Mouse (Mus musculus) intestine, embryonic 16.5 days (tissue): ENCODE data around the gene Wfikkn2. TPM values are rescaled to one million over a fixed set of nuclear protein-coding genes. Genes with fewer than 3 reads are reported as not detected.
"Not testable (repeated sequence)": the region's sequence is repeated elsewhere in the genome, so short reads cannot be mapped to it uniquely, and the experiment has no call there.

Experiments used
- ATAC-seq: fragments of 200-750 bp; cut with Nextera tagmentation; 2 replicates; pipeline ENCODE4 v1.8.0; 2017; ENCODE audit warnings: moderate TSS enrichment, moderate library complexity
- H3K27ac ChIP-seq: fragments of 300-500 bp; sonication (generic); 2 replicates; pipeline ENCODE4 v1.5.1; 2014; ENCODE audit warnings: mild to moderate bottlenecking, low read length
- H3K27me3 ChIP-seq: fragments of 300-500 bp; sonication (generic); replicated peaks from 2 replicates; pipeline ENCODE4 v1.6.1; 2014; ENCODE audit warnings: low read length, control low read depth, mixed read lengths; ENCODE audit not compliant: control insufficient read depth, insufficient read depth
- H3K36me3 ChIP-seq: fragments of 300-500 bp; sonication (generic); 2 replicates; pipeline ENCODE4 v1.6.1; 2014; ENCODE audit warnings: low read length, control low read depth; ENCODE audit not compliant: control insufficient read depth, insufficient read depth
- H3K4me1 ChIP-seq: fragments of 300-500 bp; sonication (generic); 2 replicates; pipeline ENCODE4 v1.6.1; 2014; ENCODE audit warnings: low read length, control low read depth, mixed read lengths; ENCODE audit not compliant: control insufficient read depth, insufficient read depth
- H3K4me2 ChIP-seq: fragments of 300-500 bp; sonication (generic); 2 replicates; pipeline ENCODE4 v1.6.1; 2014; ENCODE audit warnings: low read depth, low read length, control low read depth
- H3K4me3 ChIP-seq: fragments of 300-500 bp; sonication (generic); 2 replicates; pipeline ENCODE4 v1.5.1; 2014; ENCODE audit warnings: mild to moderate bottlenecking, low read length
- H3K9ac ChIP-seq: fragments of 300-500 bp; sonication (generic); 2 replicates; pipeline ENCODE4 v1.6.1; 2014; ENCODE audit warnings: low read depth, low read length
- H3K9me3 ChIP-seq: fragments of 300-500 bp; sonication (generic); 2 replicates; pipeline ENCODE4 v1.6.1; 2016; ENCODE audit warnings: low read length, control low read depth; ENCODE audit not compliant: control insufficient read depth
- WGBS: fragments of 180-500 bp; shearing (Covaris S2); extraction: QIAGEN DNeasy Blood & Tissue Kit; methylation state at CpG from one replicate; pipeline ENCODE4 v1.1.7; 2014; 5-methylcytosine and 5-hydroxymethylcytosine counted together
- polyA plus RNA-seq: library from polyadenylated mRNA; unstranded; fragments of >200 nt; fragmentation: Nextera tagmentation; extraction: Ambion mirVana; gene quantifications from 2 replicates; pipeline ENCODE4 v1.2.1, GENCODE M21; 2015

Wfikkn2 gene
- polyA plus RNA-seq, 1 experiment from 2014 or later = 2.2 TPM

DNA sequence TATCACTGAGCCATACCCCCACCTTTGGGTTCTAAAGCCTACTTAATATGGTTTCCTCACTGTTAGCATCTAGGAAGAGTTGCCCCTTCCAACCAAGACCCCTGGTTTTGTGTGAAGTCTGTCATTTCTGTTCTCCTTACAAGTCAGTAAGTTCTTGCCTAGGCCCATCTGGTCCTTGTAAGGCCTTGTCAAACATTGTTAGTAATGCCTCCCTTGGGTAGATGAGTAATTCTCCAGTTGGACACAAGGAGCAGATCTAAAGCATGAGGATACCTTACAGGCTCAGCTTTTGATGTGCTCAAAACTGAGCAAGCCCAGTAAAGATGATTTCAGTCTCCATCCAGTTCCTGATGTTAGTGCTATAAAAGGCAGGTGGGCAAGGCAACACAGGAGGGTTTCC, 23.0 kb upstream of the Wfikkn2 start:
- Histone ChIP-seq H3K4me2 (no peak overlapping the region), H3K36me3 (no peaks in the 10 kb centered on the region), H3K9ac (no peak overlapping the region), H3K9me3 (no peaks in the 10 kb centered on the region), H3K4me1 (peaks cover 9% of the 10 kb centered on the region), H3K27me3 (no peaks in the 10 kb centered on the region), H3K27ac (no peak overlapping the region), H3K4me3 (no peak overlapping the region)
- ATAC-seq = no peak

DNA sequence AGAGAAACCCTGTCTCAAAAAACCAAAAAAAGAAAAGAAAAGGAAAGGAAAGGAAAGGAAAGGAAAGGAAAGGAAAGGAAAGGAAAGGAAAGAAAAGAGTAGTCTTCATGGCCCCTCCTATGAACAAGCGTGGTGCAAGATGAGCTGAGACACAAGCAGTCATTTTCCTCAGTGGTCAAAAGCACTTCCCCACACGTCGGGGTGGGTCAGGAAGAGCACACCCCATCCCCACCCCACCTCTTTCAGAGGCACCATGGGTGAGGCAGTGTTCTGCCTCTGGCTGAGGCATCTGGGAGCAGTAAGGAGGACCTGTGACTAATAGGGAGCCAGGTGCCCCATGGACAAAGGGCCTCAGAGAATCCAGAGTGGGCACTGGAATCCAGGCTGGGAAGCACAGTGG, 20.4 kb upstream of the Wfikkn2 start:
- H3K27ac ChIP-seq, H3K36me3 ChIP-seq, ATAC-seq, H3K9me3 ChIP-seq, H3K4me3 ChIP-seq, H3K4me1 ChIP-seq, H3K9ac ChIP-seq, H3K27me3 ChIP-seq, H3K4me2 ChIP-seq: not testable (repeated sequence)
- 75% methylated on average over 3 of the region's 3 CpGs for WGBS

DNA sequence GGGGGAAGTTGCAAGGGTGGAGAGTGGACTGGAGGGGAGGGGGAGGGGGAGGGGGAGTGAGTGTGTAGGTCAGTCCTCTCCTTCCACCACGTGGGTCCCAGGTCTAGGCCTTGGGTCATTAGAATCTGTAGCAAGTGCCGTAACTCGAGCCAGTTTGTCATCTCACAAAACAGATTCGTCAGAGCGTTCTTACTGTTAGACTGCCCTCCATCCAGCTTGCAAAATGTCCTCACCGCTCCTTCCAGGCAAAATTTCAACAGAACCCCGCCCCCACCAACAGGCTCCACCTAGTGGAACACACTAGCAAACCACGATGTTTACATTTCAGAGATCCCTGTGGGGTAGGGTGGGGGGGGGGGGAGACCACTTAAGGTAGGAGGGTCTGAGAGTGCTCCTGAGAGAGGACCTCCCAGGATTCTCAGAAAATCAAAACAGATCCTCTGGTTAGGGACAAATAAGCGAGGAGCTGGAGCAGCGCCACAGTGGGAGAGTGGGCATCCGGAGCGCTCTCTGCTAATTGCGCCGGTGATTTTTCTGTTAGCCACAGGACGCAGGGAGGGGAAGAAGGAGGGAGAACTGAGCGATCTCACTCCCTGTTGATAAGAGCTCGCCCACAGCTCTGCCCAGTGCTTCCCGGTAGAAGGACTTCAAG, 19.5 kb upstream of the Wfikkn2 start:
- no peaks in the 10 kb centered on the region for H3K27me3 ChIP-seq
- WGBS = 2% methylated on average over 18 of the region's 18 CpGs
- peak; percentile 64 for ATAC-seq
- H3K4me2 ChIP-seq = peak overlapping the region; percentile 70
- H3K9ac ChIP-seq = peak overlapping the region; percentile 60
- H3K4me1 ChIP-seq = peaks cover 8% of the 10 kb centered on the region
- H3K4me3 ChIP-seq = peak overlapping the region; percentile 39
- H3K27ac ChIP-seq = no peak overlapping the region
- H3K9me3 ChIP-seq = no peaks in the 10 kb centered on the region
- H3K36me3 ChIP-seq = no peaks in the 10 kb centered on the region

DNA sequence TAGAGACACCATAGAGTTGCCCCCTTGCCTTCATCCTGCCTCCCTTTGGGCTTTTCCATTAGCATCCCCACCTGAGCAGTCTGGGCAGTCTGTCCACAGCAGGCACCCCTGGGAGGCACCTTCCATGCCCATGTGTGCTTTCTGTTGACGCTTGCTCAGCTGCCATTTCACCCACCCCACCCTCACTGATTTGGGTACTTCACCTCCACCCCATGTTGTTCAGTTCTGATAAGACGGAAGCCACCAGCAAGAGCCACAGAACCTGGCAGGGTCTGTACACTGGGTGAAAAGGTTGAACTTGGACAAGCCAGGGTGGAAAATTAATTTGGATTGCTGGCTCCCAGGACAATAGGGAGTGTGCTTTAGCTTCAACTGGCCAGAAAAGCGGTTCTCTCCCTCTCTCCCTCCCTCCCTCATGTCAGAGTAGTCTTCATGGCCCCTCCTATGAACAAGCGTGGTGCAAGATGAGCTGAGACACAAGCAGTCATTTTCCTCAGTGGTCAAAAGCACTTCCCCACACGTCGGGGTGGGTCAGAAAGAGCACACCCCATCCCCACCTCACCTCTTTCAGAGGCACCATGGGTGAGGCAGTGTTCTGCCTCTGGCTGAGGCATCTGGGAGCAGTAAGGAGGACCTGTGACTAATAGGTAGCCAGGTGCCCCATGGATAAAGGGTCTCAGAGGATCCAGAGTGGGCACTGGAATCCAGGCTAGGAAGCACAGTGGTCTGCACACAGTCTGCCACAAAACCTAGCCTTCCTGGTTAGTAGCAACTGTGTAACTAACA, 16.0 kb upstream of the Wfikkn2 start:
- Histone ChIP-seq H3K9me3 (no peaks in the 10 kb centered on the region), H3K27me3 (no peaks in the 10 kb centered on the region), H3K9ac (no peak overlapping the region), H3K4me1 (peaks cover 8% of the 10 kb centered on the region), H3K36me3 (no peaks in the 10 kb centered on the region), H3K4me3 (no peak overlapping the region), H3K27ac (no peak overlapping the region), H3K4me2 (no peak overlapping the region)
- ATAC-seq = peak; percentile 59
- WGBS = 68% methylated on average over 6 of the region's 6 CpGs

DNA sequence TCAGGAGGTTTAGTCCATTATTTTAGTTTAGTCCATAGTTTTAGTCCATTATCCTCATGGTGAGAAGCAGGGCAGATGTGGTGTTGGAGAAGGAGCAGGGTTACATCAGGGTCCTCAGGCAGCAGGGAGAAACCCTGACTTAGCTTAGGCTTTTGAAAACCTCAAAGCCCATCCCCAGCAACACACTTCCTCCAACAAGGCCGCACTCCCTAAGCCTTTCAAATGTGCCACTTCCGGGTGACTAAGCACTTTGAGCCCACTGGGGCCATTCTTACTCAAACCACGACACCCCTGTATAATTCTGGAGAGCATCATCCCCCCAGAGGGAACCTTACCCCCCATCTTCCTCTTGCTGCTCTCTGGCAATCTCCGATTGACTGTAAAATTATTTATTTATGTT, 14.0 kb upstream of the Wfikkn2 start:
- no peak overlapping the region for H3K4me3 ChIP-seq
- H3K4me1 ChIP-seq = no peaks in the 10 kb centered on the region; the same call in 1 of the 2 replicates
- no peaks in the 10 kb centered on the region for H3K27me3 ChIP-seq
- WGBS = 76% methylated on average over 4 of the region's 4 CpGs
- H3K36me3 ChIP-seq = no peaks in the 10 kb centered on the region
- ATAC-seq = no peak
- H3K4me2 ChIP-seq = no peak overlapping the region
- H3K27ac ChIP-seq = no peak overlapping the region
- no peak overlapping the region for H3K9ac ChIP-seq
- no peaks in the 10 kb centered on the region for H3K9me3 ChIP-seq

DNA sequence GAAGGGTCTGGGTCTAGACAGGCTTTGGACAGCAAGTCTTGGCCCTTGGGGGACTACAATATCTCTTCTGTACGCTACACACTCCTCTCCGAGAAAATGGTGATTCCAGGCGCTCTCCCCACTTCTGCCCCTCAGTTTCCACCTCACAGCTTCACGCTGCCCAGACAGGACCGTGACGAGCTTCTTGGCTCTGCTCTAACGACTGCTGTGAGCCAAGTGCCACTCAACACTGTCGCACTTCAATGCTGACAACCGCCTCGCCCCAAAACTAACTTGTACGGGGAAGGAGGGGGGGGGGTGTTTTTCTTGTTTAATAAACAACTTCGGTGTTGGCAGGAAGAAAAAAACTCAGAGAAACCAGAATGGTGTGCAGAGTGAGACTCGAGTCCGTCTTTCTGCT, 12.2 kb upstream of the Wfikkn2 start:
- no peak for ATAC-seq
- Histone ChIP-seq H3K4me2 (no peak overlapping the region), H3K27ac (no peak overlapping the region), H3K4me3 (no peak overlapping the region), H3K4me1 (no peaks in the 10 kb centered on the region; the same call in 1 of the 2 replicates), H3K36me3 (no peaks in the 10 kb centered on the region), H3K27me3 (no peaks in the 10 kb centered on the region), H3K9me3 (no peaks in the 10 kb centered on the region), H3K9ac (no peak overlapping the region)
- WGBS = 74% methylated on average over 14 of the region's 14 CpGs

DNA sequence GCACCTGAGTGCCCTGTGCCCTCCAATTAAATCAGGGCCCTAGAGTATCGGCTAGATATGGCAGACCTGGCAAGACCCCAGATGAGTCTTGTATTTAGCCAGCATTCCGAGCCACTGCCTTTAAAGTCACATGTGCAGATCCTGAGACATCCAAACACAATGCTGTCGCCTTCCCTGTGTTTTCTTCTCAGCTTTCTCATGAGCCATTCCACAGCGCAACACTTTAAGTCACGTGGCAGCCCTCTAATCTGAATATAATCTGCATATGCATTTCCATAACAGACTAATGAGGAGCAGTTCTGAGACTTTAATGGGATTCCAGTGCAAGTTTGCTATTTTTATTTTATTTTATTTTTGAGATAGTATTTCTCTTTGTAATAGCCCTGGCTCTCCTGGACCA, 9.9 kb upstream of the Wfikkn2 start:
- ATAC-seq = no peak
- Histone ChIP-seq H3K9ac (no peak overlapping the region), H3K4me3 (no peak overlapping the region), H3K27me3 (no peaks in the 10 kb centered on the region), H3K27ac (no peak overlapping the region), H3K36me3 (no peaks in the 10 kb centered on the region), H3K4me2 (no peak overlapping the region), H3K9me3 (no peaks in the 10 kb centered on the region), H3K4me1 (no peaks in the 10 kb centered on the region; the same call in 1 of the 2 replicates)
- 74% methylated on average over 5 of the region's 5 CpGs for WGBS

DNA sequence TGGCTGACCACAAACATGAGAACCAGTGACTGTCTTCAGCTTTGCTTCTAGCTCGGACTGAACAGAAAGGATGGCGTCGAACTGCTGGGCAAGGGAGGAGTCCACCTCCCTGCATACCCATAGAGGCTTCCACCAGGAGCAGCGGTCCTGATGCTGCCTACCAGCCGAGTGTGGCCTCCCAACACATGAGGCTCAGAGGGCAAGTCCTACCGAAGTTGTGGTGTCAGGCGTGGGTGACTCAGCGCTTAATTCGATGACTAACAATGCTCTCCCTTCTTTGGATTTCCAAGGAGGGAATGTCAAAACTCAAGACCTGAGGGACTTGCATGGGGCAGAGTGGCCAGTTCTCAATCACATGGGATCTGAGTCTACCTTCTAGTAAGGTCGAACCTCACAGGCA, 7.9 kb upstream of the Wfikkn2 start:
- H3K9ac ChIP-seq = no peak overlapping the region
- 88% methylated on average over 10 of the region's 10 CpGs for WGBS
- ATAC-seq = no peak
- no peak overlapping the region for H3K27ac ChIP-seq
- no peak overlapping the region for H3K4me2 ChIP-seq
- no peaks in the 10 kb centered on the region for H3K27me3 ChIP-seq
- H3K36me3 ChIP-seq = no peaks in the 10 kb centered on the region
- no peak overlapping the region for H3K4me3 ChIP-seq
- H3K4me1 ChIP-seq = no peaks in the 10 kb centered on the region; the same call in 1 of the 2 replicates
- H3K9me3 ChIP-seq = no peaks in the 10 kb centered on the region

DNA sequence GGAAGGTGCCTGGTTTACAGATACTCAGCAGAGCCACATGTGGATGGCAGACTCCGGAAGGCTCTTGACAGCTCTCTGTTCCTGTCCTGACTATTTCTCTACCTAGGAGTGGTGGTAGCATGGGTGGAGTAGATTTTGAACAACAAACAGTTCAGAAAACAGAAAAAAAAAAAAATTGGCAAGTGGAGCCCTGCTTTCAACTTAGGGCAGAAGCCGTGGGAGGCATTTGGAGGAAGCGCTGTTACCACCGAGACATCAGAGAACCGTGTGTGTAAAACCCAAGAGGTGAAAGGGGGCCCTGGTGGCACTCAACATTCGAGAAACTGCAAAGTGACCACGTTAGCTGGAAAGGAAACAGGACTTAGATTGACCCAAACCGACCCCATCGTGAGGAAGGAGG, 7.4 kb upstream of the Wfikkn2 start:
- Histone ChIP-seq H3K9me3 (no peaks in the 10 kb centered on the region), H3K9ac (no peak overlapping the region), H3K4me3 (no peak overlapping the region), H3K4me1 (no peaks in the 10 kb centered on the region; the same call in 1 of the 2 replicates), H3K27ac (no peak overlapping the region), H3K4me2 (no peak overlapping the region), H3K27me3 (no peaks in the 10 kb centered on the region), H3K36me3 (no peaks in the 10 kb centered on the region)
- WGBS = 79% methylated on average over 9 of the region's 9 CpGs
- ATAC-seq = no peak
